Mouse (Mus musculus) hindbrain, embryonic 16.5 days (tissue): Measurements from ENCODE around the gene Vps25. TPM values are rescaled to one million over a fixed set of nuclear protein-coding genes. Genes with fewer than 3 reads are reported as not detected.

ENCODE experiments used
- ATAC-seq: fragments of 200-750 bp; cut with Nextera tagmentation; 2 replicates; pipeline ENCODE4 v1.8.0; 2017; ENCODE audit warnings: moderate TSS enrichment, moderate library complexity
- H3K27ac ChIP-seq: fragments of 300-500 bp; sonication (generic); 2 replicates; pipeline ENCODE4 v1.5.1; 2014; ENCODE audit warnings: low read depth, mild to moderate bottlenecking, control low read depth, low read length, moderate library complexity
- H3K27me3 ChIP-seq: fragments of 300-500 bp; sonication (generic); replicated peaks from 2 replicates; pipeline ENCODE4 v1.6.1; 2014; ENCODE audit warnings: low read length; ENCODE audit not compliant: control insufficient read depth, insufficient read depth
- H3K36me3 ChIP-seq: fragments of 300-500 bp; sonication (generic); 2 replicates; pipeline ENCODE4 v1.6.1; 2014; ENCODE audit warnings: mild to moderate bottlenecking, low read length, moderate library complexity, mixed read lengths; ENCODE audit not compliant: control insufficient read depth, insufficient read depth
- H3K4me1 ChIP-seq: fragments of 300-500 bp; sonication (generic); 2 replicates; pipeline ENCODE4 v1.6.1; 2014; ENCODE audit warnings: low read depth, low read length; ENCODE audit not compliant: control insufficient read depth, insufficient read depth
- H3K4me2 ChIP-seq: fragments of 300-500 bp; sonication (generic); 2 replicates; pipeline ENCODE4 v1.6.1; 2014; ENCODE audit warnings: mild to moderate bottlenecking, low read length, control low read depth, moderate library complexity
- H3K4me3 ChIP-seq: fragments of 300-500 bp; sonication (generic); 2 replicates; pipeline ENCODE4 v1.5.1; 2014; ENCODE audit warnings: mild to moderate bottlenecking, low read length, control low read depth, moderate library complexity
- H3K9ac ChIP-seq: fragments of 300-500 bp; sonication (generic); 2 replicates; pipeline ENCODE4 v1.6.1; 2014; ENCODE audit warnings: low read depth, mild to moderate bottlenecking, control low read depth, low read length, moderate library complexity
- H3K9me3 ChIP-seq: fragments of 300-500 bp; sonication (generic); 2 replicates; pipeline ENCODE4 v1.6.1; 2014; ENCODE audit warnings: mild to moderate bottlenecking, low read length, moderate library complexity; ENCODE audit not compliant: control insufficient read depth
- WGBS: fragments of 180-500 bp; shearing (Covaris S2); extraction: QIAGEN DNeasy Blood & Tissue Kit; methylation state at CpG from one replicate; pipeline ENCODE4 v1.1.7; 2014; 5-methylcytosine and 5-hydroxymethylcytosine counted together
- polyA plus RNA-seq: library from polyadenylated mRNA; unstranded; fragments of >200 nt; fragmentation: Nextera tagmentation; extraction: Ambion mirVana; gene quantifications from 2 replicates; pipeline ENCODE4 v1.2.1, GENCODE M21; 2015

Vps25 gene
- polyA plus RNA-seq, 1 experiment from 2014 or later = 131 TPM

- peak within 1 kb of the TSS; percentile 61; the same call in 1 of the 2 replicates for H3K27ac ChIP-seq
- H3K4me3 ChIP-seq = peak within 1 kb of the TSS; percentile 84
- peak within 1 kb of the TSS; percentile 90 for H3K9ac ChIP-seq
- WGBS = 1% methylated on average over 44 of the region's 56 CpGs
- H3K4me2 ChIP-seq = peak within 1 kb of the TSS; percentile 82
- ATAC-seq = peak; percentile 97
- no peaks in the 10 kb centered on the region for H3K36me3 ChIP-seq
- H3K27me3 ChIP-seq = no peaks in the 10 kb centered on the region
- H3K9me3 ChIP-seq = no peaks in the 10 kb centered on the region
- peaks cover 7% of the 10 kb centered on the region for H3K4me1 ChIP-seq
Observed at GRCm38 (mm10) chr11:101226065-101226701, 27.3 kb upstream of the Vps25 start, which contains the start of gene Ezh1. Gene Ezh1 (minus strand): TSS chr11:101226463.

- Histone ChIP-seq H3K4me3 (no peak overlapping the region), H3K36me3 (no peaks in the 10 kb centered on the region), H3K4me1 (peaks cover 7% of the 10 kb centered on the region), H3K27me3 (no peaks in the 10 kb centered on the region), H3K9ac (no peak overlapping the region), H3K9me3 (no peaks in the 10 kb centered on the region), H3K4me2 (no peak overlapping the region), H3K27ac (0 out of 2 replicates have a peak overlapping the region, but pooled peaks have one; percentile 1)
- 21% methylated on average over 8 of the region's 8 CpGs for WGBS
- ATAC-seq = no peak
Observed at GRCm38 (mm10) chr11:101229361-101229900, 24.1 kb upstream of the Vps25 start.

- 26% methylated on average over 2 of the region's 2 CpGs for WGBS
- H3K36me3 ChIP-seq = no peaks in the 10 kb centered on the region
Observed at GRCm38 (mm10) chr11:101230061-101230511, 23.4 kb upstream of the Vps25 start.

GRCm38 (mm10) chr11:101230526-101230925 lies 23.0 kb upstream of the Vps25 start:
- peaks cover 4% of the 10 kb centered on the region for H3K4me1 ChIP-seq
- H3K27me3 ChIP-seq = no peaks in the 10 kb centered on the region
- H3K36me3 ChIP-seq = no peaks in the 10 kb centered on the region
- H3K4me2 ChIP-seq = peak overlapping the region; percentile 1; the same call in 1 of the 2 replicates
- H3K4me3 ChIP-seq = no peak overlapping the region
- no peaks in the 10 kb centered on the region for H3K9me3 ChIP-seq
- no peak for ATAC-seq
- H3K9ac ChIP-seq = no peak overlapping the region
- WGBS = 23% methylated on average over 5 of the region's 5 CpGs
- peak overlapping the region; percentile 70 for H3K27ac ChIP-seq

More at GRCm38 (mm10) chr11:101230061-101230511, 23.4 kb upstream of the Vps25 start:
- H3K4me2 ChIP-seq = no peak overlapping the region
- no peak overlapping the region for H3K4me3 ChIP-seq
- H3K4me1 ChIP-seq = peaks cover 6% of the 10 kb centered on the region
- H3K9me3 ChIP-seq = no peaks in the 10 kb centered on the region
- H3K27me3 ChIP-seq = no peaks in the 10 kb centered on the region
- H3K27ac ChIP-seq = peak overlapping the region; percentile 70; the same call in 1 of the 2 replicates
- H3K9ac ChIP-seq = no peak overlapping the region
- ATAC-seq = no peak

DNA sequence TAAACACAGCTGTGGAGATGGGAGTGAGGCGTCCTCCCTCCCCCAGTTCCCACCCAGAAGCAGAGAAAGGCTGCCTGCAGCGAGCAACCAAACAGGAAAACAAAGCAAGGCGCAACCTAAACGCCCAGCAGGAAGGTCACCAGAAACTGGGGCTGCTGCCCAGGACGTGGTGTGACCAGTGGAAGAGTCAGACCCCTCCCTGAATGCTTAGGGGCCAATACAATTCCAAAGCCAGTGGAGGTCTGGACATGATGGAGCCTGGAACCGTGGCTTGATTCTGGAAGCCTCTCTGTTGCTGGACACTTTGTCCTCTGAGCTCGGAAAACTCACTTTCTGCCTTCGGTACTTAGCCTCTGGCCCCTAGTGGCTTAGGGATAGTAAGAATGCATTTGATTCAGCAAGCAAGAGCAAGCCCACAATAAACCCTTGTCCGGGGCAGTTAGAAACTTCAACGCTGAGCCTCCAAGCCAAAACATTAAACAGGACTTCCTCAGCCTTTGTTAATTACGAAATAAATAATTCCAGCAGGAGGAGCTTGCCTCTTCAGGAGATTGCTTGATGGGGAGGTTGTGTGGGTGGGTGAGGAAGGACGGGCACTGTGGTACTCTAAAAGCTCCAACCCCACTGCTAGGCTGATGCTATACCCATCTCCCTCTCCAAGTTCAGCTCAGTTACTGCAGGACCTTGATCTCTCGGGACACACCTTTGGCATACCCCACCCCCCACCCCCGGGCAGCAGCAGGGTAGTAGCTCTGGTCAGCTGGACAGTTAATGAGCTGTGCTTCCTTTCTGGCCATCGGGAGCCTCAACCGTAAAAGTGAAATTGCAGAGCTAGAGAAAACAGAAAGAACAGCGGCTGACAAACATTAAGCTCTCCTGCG lies 22.3 kb upstream of the Vps25 start:
- H3K27me3 ChIP-seq = no peaks in the 10 kb centered on the region

DNA sequence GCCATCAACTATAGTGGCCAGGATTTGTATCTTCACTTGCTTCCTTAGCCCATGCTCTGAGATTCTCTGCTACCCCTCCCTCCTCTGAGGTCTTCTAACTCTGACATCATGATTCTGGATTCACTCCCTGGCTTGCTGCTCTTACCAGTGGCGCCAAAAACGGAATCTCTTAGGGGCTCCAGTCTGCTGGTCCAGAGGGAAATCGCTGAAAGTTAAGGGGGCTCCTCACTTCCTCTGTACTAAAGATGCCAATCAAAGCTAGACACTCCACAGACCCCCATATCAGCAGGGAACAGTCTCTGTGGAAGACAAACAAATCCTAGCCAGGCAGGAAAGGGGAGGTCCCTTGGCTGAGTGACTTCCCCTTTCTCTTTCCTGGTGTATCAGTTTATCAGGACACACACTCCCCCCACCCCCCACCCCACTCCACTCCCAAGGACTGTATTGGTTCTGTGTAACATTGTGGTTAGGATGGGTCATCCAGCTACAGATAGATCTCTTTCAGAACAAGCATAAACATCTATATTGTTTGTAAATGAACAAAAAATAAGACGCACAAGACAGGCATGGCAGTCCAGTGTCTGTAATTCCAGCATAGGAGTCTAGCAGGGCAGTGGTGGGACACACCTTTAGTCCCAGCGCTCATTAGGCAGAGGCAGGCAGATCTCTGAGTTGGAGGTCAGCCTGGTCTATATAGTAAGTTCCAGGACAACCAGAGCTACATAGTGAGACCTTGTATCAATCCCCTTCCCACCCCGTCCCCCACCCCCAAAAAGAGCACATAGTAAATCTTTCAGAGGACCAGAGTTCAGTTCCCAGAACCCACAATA lies 21.3 kb upstream of the Vps25 start:
- Histone ChIP-seq H3K9me3 (no peaks in the 10 kb centered on the region), H3K9ac (no peak overlapping the region), H3K27me3 (no peaks in the 10 kb centered on the region), H3K4me1 (peaks cover 4% of the 10 kb centered on the region; the same call in 1 of the 2 replicates), H3K36me3 (no peaks in the 10 kb centered on the region), H3K4me2 (no peak overlapping the region), H3K27ac (no peak overlapping the region), H3K4me3 (no peak overlapping the region)
- WGBS = 59% methylated on average over 6 of the region's 6 CpGs
- no peak for ATAC-seq

More for the DNA sequence above, 22.3 kb upstream of the Vps25 start:
- Histone ChIP-seq H3K27ac (peak overlapping the region; percentile 70), H3K9me3 (no peaks in the 10 kb centered on the region), H3K4me1 (peaks cover 4% of the 10 kb centered on the region; the same call in 1 of the 2 replicates), H3K4me2 (peak overlapping the region; percentile 15; the same call in 1 of the 2 replicates), H3K4me3 (no peak overlapping the region), H3K9ac (no peak overlapping the region), H3K36me3 (no peaks in the 10 kb centered on the region)
- no peak for ATAC-seq
- WGBS = 17% methylated on average over 18 of the region's 18 CpGs

DNA sequence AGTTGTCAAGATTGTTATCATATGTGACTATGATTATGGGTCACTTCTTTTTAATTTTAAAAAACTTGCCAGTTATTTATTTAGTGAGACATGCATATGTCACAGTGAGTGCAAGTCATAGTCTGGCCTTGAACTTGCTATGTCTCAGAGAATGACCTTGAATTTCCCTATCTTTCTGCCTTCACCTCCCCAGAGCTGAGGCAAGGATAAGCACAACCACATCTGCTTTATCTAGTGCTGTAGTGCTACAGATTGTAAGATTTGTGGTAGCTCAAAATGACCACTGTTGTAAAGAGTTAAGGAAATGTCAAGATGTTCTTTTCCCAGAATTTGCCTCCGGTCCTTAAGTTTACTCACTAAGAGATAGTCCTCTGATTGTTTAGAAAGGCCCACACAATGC lies 20.3 kb upstream of the Vps25 start:
- no peaks in the 10 kb centered on the region for H3K36me3 ChIP-seq
- no peak overlapping the region for H3K4me2 ChIP-seq
- H3K27me3 ChIP-seq = no peaks in the 10 kb centered on the region
- whole genome bisulfite sequencing = 97% methylated on average over 1 of the region's 1 CpGs
- ATAC-seq = no peak
- no peak overlapping the region for H3K9ac ChIP-seq
- no peaks in the 10 kb centered on the region for H3K9me3 ChIP-seq
- no peak overlapping the region for H3K27ac ChIP-seq
- no peak overlapping the region for H3K4me3 ChIP-seq
- peaks cover 4% of the 10 kb centered on the region; the same call in 1 of the 2 replicates for H3K4me1 ChIP-seq

- H3K27ac ChIP-seq = no peak overlapping the region
- no peak overlapping the region for H3K4me2 ChIP-seq
- no peaks in the 10 kb centered on the region for H3K27me3 ChIP-seq
- no peak overlapping the region for H3K9ac ChIP-seq
- H3K4me3 ChIP-seq = no peak overlapping the region
- no peak for ATAC-seq
- no peaks in the 10 kb centered on the region for H3K36me3 ChIP-seq
- H3K4me1 ChIP-seq = peaks cover 3% of the 10 kb centered on the region; the same call in 1 of the 2 replicates
- H3K9me3 ChIP-seq = no peaks in the 10 kb centered on the region
Observed at GRCm38 (mm10) chr11:101234124-101234523, 19.4 kb upstream of the Vps25 start.
